Mouse (Mus musculus): ENCODE data around the gene E2f1.
A peak's percentile ranks its signal among the peaks of the same experiment; 100 is the strongest.

E2f1 gene

GRCm38 (mm10) chr2:154569836-154570286, at the start of gene E2f1:
E2f1 (minus strand) TSS chr2:154569892.
- DNase-seq (ENCODE audit: low spot score): peak; percentile 96

DNA sequence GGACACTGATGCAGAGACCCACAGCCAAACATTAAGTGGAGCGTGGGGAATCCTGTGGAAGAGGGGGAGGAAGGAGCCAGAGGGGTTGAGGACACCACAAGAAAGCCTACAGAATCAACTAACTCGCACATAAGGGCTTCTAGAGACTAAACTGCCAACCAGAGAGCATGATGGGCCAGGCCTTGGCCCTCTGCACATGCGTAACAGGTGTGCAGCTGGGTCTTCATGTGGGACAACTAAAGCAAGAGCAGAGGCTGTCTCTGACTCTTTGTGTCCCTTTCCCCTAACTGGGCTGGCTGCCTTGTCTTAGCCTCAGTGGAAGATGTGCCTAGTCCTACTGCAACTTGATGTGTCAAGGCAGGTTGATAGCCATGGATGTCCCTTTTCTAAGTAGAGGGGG, 47.4 kb upstream of the E2f1 start:
- DNase-seq (ENCODE audit: low spot score): no peak

DNA sequence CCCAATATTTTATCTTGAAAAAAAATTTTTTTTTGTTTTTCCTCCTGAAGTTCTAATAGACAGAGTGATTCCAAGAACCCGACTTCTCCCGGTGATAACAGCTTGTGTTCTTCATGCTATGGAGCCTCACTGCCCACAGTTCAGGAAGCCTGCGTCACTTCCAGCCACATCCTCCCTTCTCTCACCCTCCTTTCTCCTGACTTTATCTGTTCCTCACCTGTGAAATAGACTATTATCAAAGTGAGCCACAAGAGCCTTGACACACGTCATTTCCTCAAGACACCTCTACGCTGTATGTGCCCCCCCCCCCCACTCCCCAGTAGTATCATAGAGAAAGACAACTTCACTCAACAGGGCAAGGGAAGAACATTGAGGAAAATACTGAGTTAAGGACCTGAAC, 46.0 kb upstream of the E2f1 start:
- no peak for DNase-seq (ENCODE audit: low spot score)

- no peak for DNase-seq (ENCODE audit: low spot score)
Measured at GRCm38 (mm10) chr2:154614841-154615576, 45.3 kb upstream of the E2f1 start.

- peak; percentile 87 for DNase-seq (ENCODE audit: low spot score)
Measured at GRCm38 (mm10) chr2:154613118-154614115, 43.7 kb upstream of the E2f1 start, which contains the start of the genes Zfp341 and 4930519P11Rik. Zfp341 (plus strand) TSS chr2:154613297. 4930519P11Rik (minus strand) TSS chr2:154613437.

DNA sequence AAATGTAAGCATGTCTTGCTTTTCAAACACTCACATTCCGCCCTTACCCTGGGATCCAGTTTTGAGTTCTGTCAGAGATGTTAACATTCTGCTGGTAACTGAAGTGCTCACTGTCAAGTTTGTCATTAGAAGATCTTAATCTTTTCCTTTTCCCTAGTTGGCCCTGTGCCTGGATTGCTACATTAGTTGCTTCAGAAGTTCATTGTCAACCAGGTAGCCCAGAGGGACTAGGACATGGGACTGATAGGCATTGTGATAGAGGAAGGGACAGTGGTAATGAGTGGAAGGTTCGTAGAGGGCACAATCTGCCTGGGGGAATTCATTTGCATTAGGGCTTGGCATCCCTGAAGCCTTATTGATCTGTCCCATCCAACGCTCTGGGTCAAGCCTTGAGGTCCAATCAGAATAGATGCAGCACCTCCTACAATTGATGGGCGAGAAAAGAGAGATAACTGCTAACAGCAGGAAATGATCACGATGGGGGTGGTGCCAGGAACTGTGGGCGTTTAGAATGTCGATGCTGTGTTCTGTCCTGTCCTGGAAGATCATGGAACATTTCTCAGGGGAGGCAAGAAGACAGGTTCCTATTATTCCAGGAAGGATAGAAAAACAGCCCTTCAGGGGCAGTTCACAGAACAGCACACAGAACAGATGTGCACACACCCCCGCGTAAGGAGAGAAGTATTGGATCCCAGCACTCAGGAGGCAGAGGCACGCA, 39.5 kb upstream of the E2f1 start:
- DNase-seq (ENCODE audit: low spot score): no peak

- DNase-seq (ENCODE audit: low spot score): no peak
Measured at GRCm38 (mm10) chr2:154606965-154607364, 37.3 kb upstream of the E2f1 start.

GRCm38 (mm10) chr2:154604156-154604555, 34.5 kb upstream of the E2f1 start:
- no peak for DNase-seq (ENCODE audit: low spot score)

DNA sequence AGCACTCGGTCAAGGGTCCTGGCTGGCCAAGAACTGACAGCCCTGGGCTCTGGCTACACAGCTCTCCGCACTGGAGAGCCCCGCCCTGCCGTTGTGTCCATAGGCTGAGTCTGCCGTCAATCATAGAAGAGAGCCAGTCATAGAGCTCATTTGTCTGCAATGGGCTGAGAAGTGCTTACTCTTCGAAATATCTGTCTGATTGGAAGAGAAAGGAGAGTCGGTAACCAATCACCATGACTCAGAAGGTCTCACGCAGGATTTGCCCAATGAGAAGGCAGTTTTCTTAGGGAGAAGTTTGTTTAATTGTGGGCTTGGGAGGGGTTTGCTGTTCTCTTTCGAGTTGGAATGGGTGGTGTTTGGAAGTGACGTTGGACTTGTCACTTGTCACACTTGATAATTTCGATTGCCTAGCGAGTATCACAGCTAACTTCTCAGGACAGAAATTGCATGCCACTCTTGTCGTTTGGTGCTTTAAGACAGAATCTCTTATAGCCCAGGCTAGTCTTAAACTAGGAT, 34.0 kb upstream of the E2f1 start, which contains the start of gene Pxmp4:
Pxmp4 (minus strand) TSS at position 71 of the 516 bp plus-strand sequence.
- DNase-seq (ENCODE audit: low spot score): peak; percentile 100

DNA sequence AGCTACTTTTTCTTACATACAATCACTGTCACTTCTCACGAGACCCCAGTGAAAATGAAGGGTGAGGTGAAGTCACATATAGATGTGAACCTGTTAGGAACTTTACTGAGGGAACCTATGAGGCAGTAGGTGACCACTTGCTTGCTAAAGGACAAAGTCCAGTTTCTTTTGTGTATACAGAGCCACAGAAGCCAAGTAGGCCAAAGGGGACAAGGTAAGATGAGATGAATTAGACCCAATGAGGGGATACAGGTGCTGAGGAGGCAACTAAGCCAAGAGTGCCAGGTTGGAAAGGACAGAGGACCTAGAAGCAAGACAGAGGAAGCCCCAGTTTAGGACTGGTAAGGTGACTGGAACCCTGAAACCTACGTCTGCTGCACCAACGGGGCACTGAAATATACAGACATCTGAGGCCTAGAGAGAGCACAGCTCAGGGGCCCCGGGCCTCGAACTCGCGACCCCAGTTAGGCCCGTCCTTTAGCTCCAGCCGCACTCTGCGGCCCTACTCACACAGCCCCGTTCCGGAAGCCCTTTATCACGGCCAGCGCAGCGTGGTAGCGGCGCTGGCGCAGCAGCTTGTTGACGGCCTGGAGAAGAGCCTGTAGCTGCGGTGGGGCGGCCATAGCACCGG, 33.4 kb upstream of the E2f1 start:
- peak; percentile 66 for DNase-seq (ENCODE audit: low spot score)

- peak; percentile 71 for DNase-seq (ENCODE audit: low spot score)
Measured at GRCm38 (mm10) chr2:154601324-154601723, 31.6 kb upstream of the E2f1 start.

DNA sequence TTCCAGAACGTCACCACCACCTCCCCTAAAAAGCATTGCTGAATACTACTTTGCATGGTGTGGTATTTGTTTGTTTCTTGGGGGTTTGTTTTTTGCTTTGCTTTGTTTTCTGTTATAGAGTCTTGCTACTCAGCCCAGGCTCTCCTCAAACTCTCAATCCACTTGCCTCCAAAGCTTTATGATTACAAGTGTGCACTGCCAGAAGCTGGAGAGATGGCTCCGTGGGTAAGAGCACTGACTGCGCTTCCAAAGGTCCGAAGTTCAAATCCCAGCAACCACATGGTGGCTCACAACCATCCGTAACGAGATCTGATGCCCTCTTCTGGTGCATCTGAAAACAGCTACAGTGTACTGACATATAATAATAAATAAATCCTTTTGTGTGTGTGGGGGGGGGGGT, 30.9 kb upstream of the E2f1 start:
- no peak for DNase-seq (ENCODE audit: low spot score)

- DNase-seq (ENCODE audit: low spot score): no peak
Measured at GRCm38 (mm10) chr2:154597399-154597798, 27.7 kb upstream of the E2f1 start.

- DNase-seq (ENCODE audit: low spot score): peak; percentile 42
Measured at GRCm38 (mm10) chr2:154595775-154596174, 26.1 kb upstream of the E2f1 start.

- peak; percentile 63 for DNase-seq (ENCODE audit: low spot score)
Measured at GRCm38 (mm10) chr2:154593025-154593424, 23.3 kb upstream of the E2f1 start.

- peak; percentile 64 for DNase-seq (ENCODE audit: low spot score)
Measured at GRCm38 (mm10) chr2:154591239-154591638, 21.5 kb upstream of the E2f1 start.

DNA sequence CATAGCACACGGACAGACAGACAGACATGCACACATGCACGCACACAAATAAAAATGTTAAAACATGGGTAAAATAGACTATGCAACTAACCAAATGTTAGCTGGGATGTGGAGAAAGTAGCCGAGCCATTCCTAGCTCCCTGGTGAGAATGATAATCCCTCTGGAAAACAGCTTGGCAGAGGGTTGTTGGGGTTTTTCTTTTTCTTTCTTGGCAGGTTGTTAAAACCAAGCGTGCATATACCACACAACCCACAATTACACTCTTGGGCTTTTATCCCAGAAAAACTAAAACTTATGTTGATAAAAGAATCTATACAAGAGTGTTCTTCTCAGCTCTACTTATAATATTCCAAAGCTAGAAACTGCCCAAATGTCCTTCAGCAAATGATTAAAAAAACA, 19.4 kb upstream of the E2f1 start:
- DNase-seq (ENCODE audit: low spot score): no peak

DNA sequence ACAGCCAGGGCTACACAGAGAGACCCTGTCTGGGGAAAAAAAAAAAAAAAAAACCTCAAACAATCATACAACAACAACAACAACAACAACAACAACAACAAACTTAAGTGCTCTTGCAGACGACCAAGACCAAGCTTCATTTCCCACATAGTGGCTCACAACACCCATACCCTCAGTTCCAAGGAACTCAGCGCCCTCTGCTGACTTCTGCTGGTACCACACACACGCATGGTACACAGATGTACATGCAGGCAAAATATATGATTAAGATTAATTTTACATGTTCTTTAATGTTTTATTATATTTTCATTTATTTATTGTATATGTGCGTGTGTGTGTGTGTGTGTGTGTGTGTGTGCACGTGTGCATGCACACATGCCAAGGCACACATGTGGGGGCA, 16.7 kb upstream of the E2f1 start:
- peak; percentile 54 for DNase-seq (ENCODE audit: low spot score)

GRCm38 (mm10) chr2:154584931-154585601, 15.4 kb upstream of the E2f1 start:
- peak; percentile 56 for DNase-seq (ENCODE audit: low spot score)
